Mouse (Mus musculus) olfactory bulb, adult 2 months (tissue): ENCODE data around the gene Camta1. TPM values are rescaled to one million over a fixed set of nuclear protein-coding genes. Genes with fewer than 3 reads are reported as not detected.

Source experiments
- H3K27ac ChIP-seq: fragments of 200-500 bp; 2 replicates; pipeline ENCODE4 v1.5.1; 2012; ENCODE audit warnings: low read depth, low read length; ENCODE audit not compliant: insufficient read depth
- H3K4me1 ChIP-seq: fragments of 200-500 bp; 2 replicates; pipeline ENCODE4 v1.6.1; 2012; ENCODE audit warnings: low read length; ENCODE audit not compliant: control insufficient read depth, insufficient read depth
- H3K4me3 ChIP-seq: fragments of 200-500 bp; 2 replicates; pipeline ENCODE4 v1.5.1; 2012; ENCODE audit warnings: mild to moderate bottlenecking, low read depth, low read length, moderate library complexity; ENCODE audit not compliant: insufficient read depth
- CTCF ChIP-seq: fragments of 200-500 bp; IDR thresholded peaks from 2 replicates; pipeline ENCODE4 v1.5.1; 2012; ENCODE audit warnings: low read depth, mild to moderate bottlenecking, low read length, moderate library complexity; ENCODE audit not compliant: insufficient read depth
- POLR2A ChIP-seq: fragments of 200-500 bp; IDR thresholded peaks from 2 replicates; pipeline ENCODE4 v1.6.1; 2012; ENCODE audit warnings: mild to moderate bottlenecking, low read depth, low read length, moderate library complexity; ENCODE audit not compliant: insufficient read depth
- WGBS: fragments of 180-500 bp; shearing (Covaris S2); methylation state at CpG from one replicate; pipeline ENCODE4 v1.1.7; 2018; 5-methylcytosine and 5-hydroxymethylcytosine counted together
- polyA plus RNA-seq: library from polyadenylated mRNA; stranded (reverse); fragments of >200 nt; gene quantifications from 2 replicates; pipeline ENCODE4 v1.2.4, GENCODE M21; 2012; ENCODE audit warnings: low replicate concordance; ENCODE audit not compliant: missing spikeins, insufficient read depth, insufficient read length

The Camta1 gene
- polyA plus RNA-seq, 1 experiment: 363 TPM

DNA sequence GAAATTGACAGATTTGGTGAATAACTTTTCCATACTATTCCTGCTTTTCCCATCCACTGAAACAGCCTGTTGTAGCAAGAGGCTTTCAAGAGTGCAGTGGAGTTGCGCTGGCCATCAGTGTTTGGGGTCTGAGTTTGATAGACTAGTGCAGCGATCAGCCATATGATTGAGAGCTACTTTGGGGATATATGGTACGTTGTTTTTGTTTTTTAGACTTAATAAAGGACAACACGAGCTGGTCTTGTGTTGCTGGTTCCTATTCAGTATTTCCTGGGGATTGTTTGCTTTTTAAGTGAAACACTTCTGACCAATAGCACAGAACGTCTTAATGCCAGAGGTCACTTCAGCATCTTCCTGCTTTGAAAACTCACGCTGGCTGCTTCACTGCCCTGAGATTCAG, 993.5 kb downstream of the Camta1 start:
- TF ChIP-seq POLR2A (no peak), CTCF (no peak)
- Histone ChIP-seq H3K27ac (no peak overlapping the region), H3K4me3 (no peak overlapping the region), H3K4me1 (peaks cover 17% of the 10 kb centered on the region)
- 88% methylated on average over 6 of the region's 6 CpGs for WGBS

Other genes with a start within 250 kb of the Camta1 start
- gene Dnajc11, start 71.8 kb upstream of the Camta1 start, polyA plus RNA-seq: not detected in 2 replicates
- gene Thap3, start 127.1 kb upstream of the Camta1 start, polyA plus RNA-seq: not detected in 2 replicates
- not detected in 2 replicates for gene Phf13, start 134.4 kb upstream of the Camta1 start, polyA plus RNA-seq
- gene Klhl21, start 146.9 kb upstream of the Camta1 start, polyA plus RNA-seq: not detected in 2 replicates
- not detected in 2 replicates for gene Zbtb48, start 165.8 kb upstream of the Camta1 start, polyA plus RNA-seq
- not detected in 2 replicates for gene Tas1r1, start 176.7 kb upstream of the Camta1 start, polyA plus RNA-seq
- gene Nol9, start 177.4 kb upstream of the Camta1 start, polyA plus RNA-seq: not detected in 2 replicates
- not detected in 2 replicates for gene Plekhg5, start 210.6 kb upstream of the Camta1 start, polyA plus RNA-seq